Mouse (Mus musculus) hindbrain, embryonic 12.5 days (tissue): ENCODE data around the gene Cfd. TPM values are rescaled to one million over a fixed set of nuclear protein-coding genes. Genes with fewer than 3 reads are reported as not detected.

Source experiments
- ATAC-seq: fragments of 200-750 bp; cut with Nextera tagmentation; 2 replicates; pipeline ENCODE4 v1.8.0; 2017; ENCODE audit warnings: moderate TSS enrichment; ENCODE audit not compliant: low FRiP score
- H3K27ac ChIP-seq: fragments of 300-500 bp; sonication (generic); 2 replicates; pipeline ENCODE4 v1.5.1; 2016; ENCODE audit warnings: mild to moderate bottlenecking
- H3K27me3 ChIP-seq: fragments of 300-500 bp; sonication (generic); 2 replicates; pipeline ENCODE4 v1.6.1; 2016; ENCODE audit warnings: mild to moderate bottlenecking
- H3K36me3 ChIP-seq: fragments of 300-500 bp; sonication (generic); 2 replicates; pipeline ENCODE4 v1.6.1; 2016; ENCODE audit warnings: mild to moderate bottlenecking
- H3K4me1 ChIP-seq: fragments of 300-500 bp; sonication (generic); 2 replicates; pipeline ENCODE4 v1.6.1; 2016
- H3K4me2 ChIP-seq: fragments of 300-500 bp; sonication (generic); replicated peaks from 2 replicates; pipeline ENCODE4 v1.6.1; 2016; ENCODE audit warnings: mild to moderate bottlenecking
- H3K4me3 ChIP-seq: fragments of 300-500 bp; sonication (generic); 2 replicates; pipeline ENCODE4 v1.5.1; 2016; ENCODE audit warnings: mild to moderate bottlenecking
- H3K9ac ChIP-seq: fragments of 300-500 bp; sonication (generic); 2 replicates; pipeline ENCODE4 v1.6.1; 2016; ENCODE audit warnings: mild to moderate bottlenecking, moderate library complexity
- H3K9me3 ChIP-seq: fragments of 300-500 bp; sonication (generic); replicated peaks from 2 replicates; pipeline ENCODE4 v1.6.1; 2016; ENCODE audit warnings: mild to moderate bottlenecking
- WGBS: fragments of 180-500 bp; shearing (Covaris S2); methylation state at CpG from one replicate; pipeline ENCODE4 v1.1.7; 2016; 5-methylcytosine and 5-hydroxymethylcytosine counted together
- polyA plus RNA-seq: library from polyadenylated mRNA; unstranded; fragments of >200 nt; fragmentation: Nextera tagmentation; extraction: Ambion mirVana; gene quantifications from 2 replicates; pipeline ENCODE4 v1.2.1, GENCODE M21; 2016

Cfd gene
- polyA plus RNA-seq, result not detected in 2 replicates

DNA sequence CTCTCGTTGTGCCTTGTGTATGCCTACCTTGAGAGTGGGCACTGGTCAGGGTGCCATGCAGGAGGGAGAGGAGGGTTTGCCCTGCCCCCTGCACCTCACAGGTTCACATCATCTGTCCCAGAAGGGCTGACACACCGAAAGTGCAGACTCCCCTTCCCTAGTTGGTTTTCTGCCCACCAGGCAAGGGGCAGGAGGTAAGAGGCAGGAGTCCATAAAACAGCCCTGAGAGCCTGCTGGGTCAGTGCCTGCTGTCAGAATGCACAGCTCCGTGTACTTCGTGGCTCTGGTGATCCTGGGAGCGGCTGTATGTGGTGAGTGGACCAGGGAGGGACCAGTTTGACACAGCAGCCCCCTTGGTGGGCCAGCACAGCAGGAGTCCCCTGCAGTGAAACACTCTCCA lies at the start of gene Cfd:
Cfd (plus strand) TSS at position 184 of the 400 bp plus-strand sequence.
- no peak within 1 kb of the TSS for H3K4me2 ChIP-seq
- peaks cover 17% of the 10 kb centered on the region for H3K36me3 ChIP-seq
- 0 out of 2 replicates have a peak, but pooled peaks cover 4% of the 10 kb centered on the region for H3K27me3 ChIP-seq
- H3K27ac ChIP-seq, result no peak within 1 kb of the TSS
- H3K4me3 ChIP-seq, result no peak within 1 kb of the TSS
- ATAC-seq, result no peak
- H3K9ac ChIP-seq, result no peak within 1 kb of the TSS
- no peaks in the 10 kb centered on the region for H3K4me1 ChIP-seq
- 43% methylated on average over 5 of the region's 5 CpGs for WGBS
- H3K9me3 ChIP-seq, result no peaks in the 10 kb centered on the region

DNA sequence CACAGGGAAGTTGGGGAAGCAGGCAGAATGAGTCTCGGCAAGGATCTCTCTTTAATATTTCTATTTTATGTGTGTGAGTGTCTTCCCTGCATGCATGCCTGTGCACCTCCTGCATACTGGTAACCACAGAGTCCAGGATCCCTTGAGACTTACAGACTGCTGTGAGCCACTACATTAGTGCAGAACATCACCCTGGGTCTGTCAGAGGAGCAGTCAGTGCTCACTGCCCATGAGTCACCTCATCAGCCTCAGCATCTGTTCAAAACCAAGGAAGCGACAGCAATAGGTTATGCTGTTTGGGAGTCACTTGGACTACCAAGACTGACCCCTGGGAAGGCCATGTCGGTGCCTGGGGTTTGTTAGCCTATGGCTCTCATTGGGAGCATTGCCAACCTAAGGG lies 48.3 kb upstream of the Cfd start:
- H3K9me3 ChIP-seq, result no peaks in the 10 kb centered on the region
- H3K9ac ChIP-seq, result no peak overlapping the region
- no peaks in the 10 kb centered on the region for H3K27me3 ChIP-seq
- peaks cover 27% of the 10 kb centered on the region for H3K4me1 ChIP-seq
- no peak overlapping the region for H3K4me2 ChIP-seq
- ATAC-seq, result no peak
- peak overlapping the region; percentile 13; the same call in 1 of the 2 replicates for H3K27ac ChIP-seq
- no peaks in the 10 kb centered on the region for H3K36me3 ChIP-seq
- H3K4me3 ChIP-seq, result no peak overlapping the region
- WGBS, result 72% methylated on average over 3 of the region's 3 CpGs

DNA sequence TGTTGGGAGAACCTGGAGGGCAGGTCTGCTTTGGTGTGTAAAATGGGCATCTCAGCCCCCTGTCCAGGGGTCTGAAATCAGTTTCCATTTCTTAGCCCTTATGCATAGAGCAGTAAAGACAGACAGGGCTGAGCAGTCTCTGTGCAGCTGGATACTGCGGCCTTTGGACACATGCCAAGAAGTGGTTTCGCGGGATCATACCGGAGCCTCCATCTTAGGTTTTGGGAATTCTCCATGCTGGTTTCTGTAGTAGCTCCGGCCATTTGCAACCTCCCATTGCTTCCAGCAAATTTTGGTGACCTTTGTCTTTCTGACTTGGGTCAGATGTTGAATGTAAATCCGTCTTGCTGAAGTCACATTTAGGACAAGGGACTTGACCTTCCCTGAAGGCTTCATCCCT lies 47.2 kb upstream of the Cfd start:
- ATAC-seq, result 0 out of 2 replicates have a peak, but pooled peaks have one; percentile 46

DNA sequence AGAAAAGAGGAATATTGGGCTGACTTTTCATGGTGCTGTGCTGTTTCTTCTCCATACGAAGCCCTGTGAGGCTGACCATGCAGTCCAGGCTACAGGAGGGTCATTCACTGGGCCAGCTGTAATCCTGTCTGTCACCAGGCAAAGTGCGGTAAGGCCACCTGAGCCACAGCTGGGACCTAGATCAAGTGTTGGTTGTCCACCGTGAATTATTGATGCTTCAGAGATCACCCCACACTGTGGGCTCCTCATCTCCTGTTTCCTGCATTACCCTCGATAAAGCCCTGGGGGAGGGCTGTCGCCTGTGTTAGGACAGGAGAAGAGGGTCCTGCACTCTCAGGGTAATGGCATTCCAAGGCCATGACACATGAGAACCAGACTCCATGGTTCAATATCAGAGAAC lies 44.1 kb upstream of the Cfd start:
- Histone ChIP-seq H3K9ac (no peak overlapping the region), H3K4me3 (no peak overlapping the region), H3K4me2 (no peak overlapping the region), H3K4me1 (peaks cover 24% of the 10 kb centered on the region), H3K27ac (no peak overlapping the region), H3K9me3 (no peaks in the 10 kb centered on the region), H3K36me3 (no peaks in the 10 kb centered on the region), H3K27me3 (no peaks in the 10 kb centered on the region)
- ATAC-seq, result no peak
- WGBS, result 60% methylated on average over 5 of the region's 5 CpGs

More for the DNA sequence above, 47.2 kb upstream of the Cfd start:
- H3K9ac ChIP-seq, result no peak overlapping the region
- H3K27ac ChIP-seq, result no peak overlapping the region
- 76% methylated on average over 6 of the region's 6 CpGs for WGBS
- H3K9me3 ChIP-seq, result no peaks in the 10 kb centered on the region
- no peak overlapping the region for H3K4me2 ChIP-seq
- H3K36me3 ChIP-seq, result no peaks in the 10 kb centered on the region
- H3K27me3 ChIP-seq, result no peaks in the 10 kb centered on the region
- H3K4me1 ChIP-seq, result peaks cover 27% of the 10 kb centered on the region
- no peak overlapping the region for H3K4me3 ChIP-seq

DNA sequence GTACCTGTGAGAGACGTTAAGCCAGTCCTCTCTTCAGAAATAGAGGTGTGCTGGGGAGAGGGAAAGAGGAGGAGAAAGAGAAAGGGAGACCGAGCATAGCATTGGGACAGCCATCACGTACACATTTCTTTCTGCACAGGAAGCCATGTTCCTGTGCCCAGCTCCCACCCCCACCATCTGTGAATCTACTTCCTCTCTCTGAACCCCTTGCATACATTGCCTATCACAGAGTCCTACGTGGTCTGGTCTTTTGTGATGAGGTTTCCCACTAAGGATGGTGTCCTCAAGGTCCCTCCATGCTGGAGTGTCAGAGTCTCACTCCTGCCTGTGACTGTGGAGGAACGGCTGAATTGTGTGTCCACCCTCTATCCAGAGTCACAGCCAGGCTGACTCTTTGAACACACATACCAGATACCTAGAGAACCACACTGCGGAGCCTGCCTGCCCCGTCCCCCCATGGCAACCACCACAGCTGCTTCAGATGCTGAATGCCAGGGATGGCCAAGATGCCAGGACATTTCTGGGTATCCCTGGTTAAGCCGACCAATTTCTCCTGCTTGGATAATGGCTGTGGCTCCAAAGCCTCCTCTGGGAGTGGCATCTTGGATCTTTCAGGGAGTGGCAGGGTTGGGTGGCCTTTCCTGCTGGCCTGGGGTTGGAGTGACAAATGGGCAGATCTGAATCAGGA lies 40.6 kb upstream of the Cfd start:
- no peaks in the 10 kb centered on the region for H3K36me3 ChIP-seq
- H3K4me3 ChIP-seq, result no peak overlapping the region
- no peak for ATAC-seq
- peak overlapping the region; percentile 35; the same call in 1 of the 2 replicates for H3K9ac ChIP-seq
- H3K4me1 ChIP-seq, result peaks cover 28% of the 10 kb centered on the region
- H3K4me2 ChIP-seq, result no peak overlapping the region
- H3K27ac ChIP-seq, result no peak overlapping the region
- 86% methylated on average over 8 of the region's 8 CpGs for WGBS
- no peaks in the 10 kb centered on the region for H3K9me3 ChIP-seq
- no peaks in the 10 kb centered on the region for H3K27me3 ChIP-seq

DNA sequence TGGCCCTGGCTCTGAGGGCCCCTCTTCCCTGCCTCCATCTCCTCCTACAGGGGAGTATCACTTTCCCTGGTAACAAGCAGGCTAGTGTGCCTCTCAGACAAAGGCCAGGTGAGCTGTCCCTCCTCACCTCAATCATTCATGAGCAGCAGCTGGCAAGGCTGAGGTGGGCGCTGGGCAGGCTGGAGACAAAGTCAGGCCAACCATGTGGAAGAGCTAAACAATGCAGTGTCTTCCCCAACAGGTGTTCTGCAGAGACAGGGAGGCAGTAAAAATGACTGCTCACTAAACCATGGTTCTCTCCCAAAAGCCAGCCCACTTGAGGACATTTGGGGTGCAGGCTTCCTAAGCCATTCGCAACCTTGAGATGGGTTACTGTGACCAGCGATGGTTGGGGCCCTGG lies 39.0 kb upstream of the Cfd start:
- Histone ChIP-seq H3K27me3 (no peaks in the 10 kb centered on the region), H3K4me2 (peak overlapping the region; percentile 72), H3K36me3 (peaks cover 1% of the 10 kb centered on the region; the same call in 1 of the 2 replicates), H3K4me3 (no peak overlapping the region), H3K4me1 (peaks cover 41% of the 10 kb centered on the region), H3K9me3 (no peaks in the 10 kb centered on the region), H3K9ac (0 out of 2 replicates have a peak overlapping the region, but pooled peaks have one; percentile 62), H3K27ac (peak overlapping the region; percentile 99)
- ATAC-seq, result no peak
- 83% methylated on average over 3 of the region's 3 CpGs for WGBS

DNA sequence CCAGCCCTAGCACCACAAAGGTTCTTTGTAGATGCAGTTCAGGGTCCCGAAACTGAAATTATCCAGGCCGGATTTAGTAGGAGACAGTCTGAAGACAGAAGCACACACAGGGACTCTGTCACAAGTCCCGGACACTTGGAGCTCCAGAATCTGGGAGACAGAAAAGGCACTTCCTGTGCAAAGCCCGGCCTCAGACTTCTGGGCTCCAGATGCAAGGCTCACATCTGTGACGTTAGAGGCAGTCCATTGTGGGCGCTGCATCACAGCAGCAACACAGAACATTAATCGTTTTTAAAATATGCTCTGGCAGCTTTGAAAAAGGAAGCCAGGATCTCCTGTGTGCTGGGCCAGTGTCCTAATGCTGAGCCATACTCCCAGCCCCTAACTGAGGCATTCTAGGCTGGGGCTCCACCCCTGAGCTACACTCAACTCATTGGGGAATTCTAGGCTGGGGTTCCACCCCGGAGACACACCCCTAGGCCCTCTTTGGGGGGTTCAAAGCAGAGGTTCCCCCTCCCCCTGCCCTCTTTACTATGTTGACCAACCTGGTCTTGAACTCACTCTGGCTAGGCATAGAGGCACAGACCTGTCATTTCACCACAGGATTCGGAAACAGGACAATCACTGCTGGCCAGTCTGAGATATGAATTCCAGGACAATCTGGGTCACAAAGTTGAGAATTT lies 38.4 kb upstream of the Cfd start:
- H3K4me1 ChIP-seq, result peaks cover 46% of the 10 kb centered on the region
- H3K9me3 ChIP-seq, result no peaks in the 10 kb centered on the region
- peak overlapping the region; percentile 99 for H3K27ac ChIP-seq
- H3K27me3 ChIP-seq, result no peaks in the 10 kb centered on the region
- H3K4me3 ChIP-seq, result peak overlapping the region; percentile 98; the same call in 1 of the 2 replicates
- peaks cover 7% of the 10 kb centered on the region; the same call in 1 of the 2 replicates for H3K36me3 ChIP-seq
- H3K9ac ChIP-seq, result peak overlapping the region; percentile 62
- peak overlapping the region; percentile 72 for H3K4me2 ChIP-seq
- 57% methylated on average over 9 of the region's 9 CpGs for WGBS
- ATAC-seq, result no peak

DNA sequence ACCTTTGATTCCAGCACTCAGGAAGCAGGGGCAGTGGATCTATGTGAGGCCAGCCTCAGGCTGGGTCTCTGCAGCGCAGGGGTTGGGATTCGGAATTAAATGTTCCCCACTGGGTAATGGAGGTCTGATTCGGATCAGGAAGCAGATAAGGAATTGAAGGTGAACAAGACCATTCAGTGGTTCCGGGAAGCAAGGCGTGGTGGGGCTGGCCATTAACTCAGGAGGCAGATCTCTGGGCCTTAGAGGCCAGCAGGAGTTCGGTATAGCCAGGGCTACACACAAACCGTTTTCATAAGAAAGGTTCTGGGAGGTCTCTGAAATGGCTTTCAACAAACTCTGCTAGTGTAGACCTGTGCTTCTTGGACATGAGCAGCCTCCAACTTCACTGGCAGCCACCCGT lies 37.8 kb upstream of the Cfd start:
- no peaks in the 10 kb centered on the region for H3K9me3 ChIP-seq
- H3K4me1 ChIP-seq, result peaks cover 52% of the 10 kb centered on the region
- peak overlapping the region; percentile 99 for H3K27ac ChIP-seq
- H3K4me3 ChIP-seq, result peak overlapping the region; percentile 98
- peak overlapping the region; percentile 62 for H3K9ac ChIP-seq
- WGBS, result 25% methylated on average over 8 of the region's 8 CpGs
- H3K4me2 ChIP-seq, result peak overlapping the region; percentile 72
- H3K27me3 ChIP-seq, result no peaks in the 10 kb centered on the region
- no peak for ATAC-seq
- peaks cover 12% of the 10 kb centered on the region for H3K36me3 ChIP-seq

DNA sequence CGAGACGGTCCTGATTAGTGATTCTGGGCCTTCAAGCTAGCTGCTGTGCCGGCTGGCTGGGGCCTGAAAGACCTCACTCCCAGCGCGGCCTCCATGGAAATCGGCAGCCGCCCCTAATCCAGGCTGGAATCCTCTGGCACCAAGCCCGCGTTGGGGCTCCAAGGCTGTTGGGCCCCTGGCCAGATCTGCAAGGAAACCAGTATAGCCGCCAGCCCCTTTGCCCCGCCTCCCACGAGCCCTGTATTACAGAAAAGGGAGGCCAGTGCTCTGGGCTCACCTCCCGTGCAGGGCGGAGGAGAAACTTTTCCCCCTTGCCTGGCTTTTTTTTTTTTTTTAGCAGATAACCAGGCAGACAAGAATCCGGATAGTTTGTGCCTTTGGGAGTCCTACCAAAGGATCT lies 37.3 kb upstream of the Cfd start:
- peak; percentile 32 for ATAC-seq
- H3K4me3 ChIP-seq, result peak overlapping the region; percentile 98
- peak overlapping the region; percentile 99 for H3K27ac ChIP-seq
- H3K36me3 ChIP-seq, result peaks cover 17% of the 10 kb centered on the region
- peaks cover 58% of the 10 kb centered on the region for H3K4me1 ChIP-seq
- peak overlapping the region; percentile 62 for H3K9ac ChIP-seq
- 0% methylated on average over 15 of the region's 15 CpGs for WGBS
- no peaks in the 10 kb centered on the region for H3K9me3 ChIP-seq
- peak overlapping the region; percentile 72 for H3K4me2 ChIP-seq
- no peaks in the 10 kb centered on the region for H3K27me3 ChIP-seq

DNA sequence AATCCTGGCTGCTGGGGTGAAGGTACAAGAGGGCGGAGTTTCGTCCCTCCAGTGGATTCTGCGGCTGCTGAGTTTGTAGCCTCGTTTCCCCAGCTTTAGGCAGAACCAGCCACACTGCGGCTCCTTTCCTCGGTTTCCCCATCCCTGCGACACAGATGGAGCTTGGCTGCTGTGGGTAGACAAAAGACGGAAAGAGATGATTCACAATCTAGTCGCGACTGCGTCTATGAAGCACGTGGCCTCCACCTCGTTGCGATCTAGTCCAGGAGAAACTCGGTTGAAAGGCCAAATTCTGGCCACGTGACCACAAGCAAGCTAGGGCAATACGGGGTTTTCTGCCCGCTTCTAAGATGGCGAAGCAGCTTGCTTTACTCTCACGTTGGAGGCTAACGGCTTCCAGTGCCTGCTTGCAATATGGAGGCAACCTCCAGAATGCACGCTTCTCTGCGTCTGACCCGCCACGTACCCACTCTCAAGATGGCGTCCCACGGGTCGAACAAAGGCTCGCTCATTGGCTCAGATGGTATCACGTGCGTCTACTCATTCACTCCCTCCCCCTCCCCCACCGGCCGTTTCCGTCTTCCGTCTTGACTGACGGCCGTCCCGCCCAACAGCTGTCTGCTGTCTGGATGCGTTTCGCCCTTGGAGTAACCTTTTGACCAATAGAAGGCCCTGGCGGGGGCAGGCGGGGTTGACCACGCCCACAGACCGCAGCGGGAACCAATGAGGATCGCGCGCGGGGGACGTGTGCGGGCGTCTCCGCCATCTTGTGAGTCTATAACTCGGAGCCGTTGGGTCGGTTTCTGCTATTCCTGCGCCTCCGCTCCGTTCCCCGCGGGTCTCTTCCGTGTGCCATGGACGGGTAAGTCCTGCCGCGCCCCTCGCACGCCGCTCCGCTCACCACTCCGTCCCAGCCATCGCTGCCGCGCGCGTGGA lies 36.5 kb upstream of the Cfd start, which contains the start of gene Ptbp1:
Ptbp1 (plus strand) TSS at position 568 of the 936 bp plus-strand sequence.
- Histone ChIP-seq H3K27me3 (no peaks in the 10 kb centered on the region), H3K9ac (peak within 1 kb of the TSS; percentile 98), H3K36me3 (peaks cover 24% of the 10 kb centered on the region), H3K4me1 (peaks cover 65% of the 10 kb centered on the region), H3K4me2 (peak within 1 kb of the TSS; percentile 99), H3K27ac (peak within 1 kb of the TSS; percentile 100), H3K9me3 (no peaks in the 10 kb centered on the region), H3K4me3 (peak within 1 kb of the TSS; percentile 98)
- ATAC-seq, result peak; percentile 92
- under 1% methylated on average over 75 of the region's 75 CpGs for WGBS

DNA sequence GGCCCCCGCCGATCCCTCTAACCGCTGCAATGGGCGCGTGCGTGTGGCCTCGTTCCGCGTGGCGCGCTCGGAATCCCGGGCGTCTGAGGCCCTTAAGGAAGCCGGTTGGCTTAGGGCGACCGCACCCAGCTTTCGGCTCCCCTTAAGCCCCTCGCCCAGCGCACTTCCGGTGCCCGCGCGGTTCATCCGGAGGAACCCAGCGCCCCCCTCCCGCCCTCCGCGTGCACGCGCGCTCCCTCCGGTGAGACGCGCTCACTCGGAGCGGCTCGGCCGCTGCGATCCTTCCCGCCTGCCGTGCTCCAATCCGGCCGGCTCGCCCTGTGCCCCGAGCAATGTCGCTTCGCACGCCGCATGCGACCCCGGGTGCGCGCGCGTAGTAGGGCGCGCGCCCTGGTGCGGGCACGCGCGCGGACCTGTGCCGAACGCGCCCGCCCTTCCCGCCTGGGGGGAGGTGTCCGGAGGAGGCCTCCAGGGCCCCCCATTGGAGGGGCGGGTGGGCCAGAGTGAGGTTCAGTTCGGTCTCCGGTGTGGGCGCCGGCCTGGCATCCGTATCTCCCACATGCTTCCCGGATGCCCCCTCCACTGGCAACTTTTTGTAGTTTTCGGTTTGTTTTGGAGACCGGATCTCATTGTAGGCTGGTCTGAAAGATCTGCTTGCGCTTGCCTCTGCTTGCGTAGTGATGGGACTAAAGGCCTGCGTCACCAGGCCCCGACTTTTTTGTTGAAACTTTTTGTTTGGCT lies 35.7 kb upstream of the Cfd start:
- no peaks in the 10 kb centered on the region for H3K9me3 ChIP-seq
- peak overlapping the region; percentile 98 for H3K4me3 ChIP-seq
- peak; percentile 47 for ATAC-seq
- peaks cover 33% of the 10 kb centered on the region for H3K36me3 ChIP-seq
- H3K27me3 ChIP-seq, result no peaks in the 10 kb centered on the region
- under 1% methylated on average over 79 of the region's 83 CpGs for WGBS
- H3K9ac ChIP-seq, result peak overlapping the region; percentile 98
- peaks cover 68% of the 10 kb centered on the region for H3K4me1 ChIP-seq
- H3K27ac ChIP-seq, result peak overlapping the region; percentile 100
- H3K4me2 ChIP-seq, result peak overlapping the region; percentile 99
